Mouse (Mus musculus): Measurements from ENCODE around the gene A730061H03Rik.

GRCm38 (mm10) chr14:55596036-55596690 lies 36.0 kb upstream of the A730061H03Rik start:
- TF ChIP-seq CTCF (IDR thresholded peaks at IDR 0.05; ENCODE audit: extremely low read depth, insufficient read depth, low read length) = no peak
- no peak for TF ChIP-seq POLR2A (IDR thresholded peaks at IDR 0.05; ENCODE audit: extremely low read depth, insufficient read depth, low read length)
